Mouse (Mus musculus) heart, adult 18-20 months (tissue): ENCODE results near the gene Tenm4. TPM values are rescaled to one million over a fixed set of nuclear protein-coding genes. Genes with fewer than 3 reads are reported as not detected.

Experiments
- DNase-seq, 2 experiments: peaks; one replicate each; pipeline ENCODE4 v3.0.0; 2021 to 2022; ENCODE audit warnings: mixed read lengths in 1 of 2
- total RNA-seq, 2 experiments: library from RNA; stranded (reverse); gene quantifications; 2 replicates each; pipeline ENCODE4 v1.2.3; 2021

Gene Tenm4
- total RNA-seq, 2 experiments from 2014 or later: 1.2 to 2.2 TPM

DNA sequence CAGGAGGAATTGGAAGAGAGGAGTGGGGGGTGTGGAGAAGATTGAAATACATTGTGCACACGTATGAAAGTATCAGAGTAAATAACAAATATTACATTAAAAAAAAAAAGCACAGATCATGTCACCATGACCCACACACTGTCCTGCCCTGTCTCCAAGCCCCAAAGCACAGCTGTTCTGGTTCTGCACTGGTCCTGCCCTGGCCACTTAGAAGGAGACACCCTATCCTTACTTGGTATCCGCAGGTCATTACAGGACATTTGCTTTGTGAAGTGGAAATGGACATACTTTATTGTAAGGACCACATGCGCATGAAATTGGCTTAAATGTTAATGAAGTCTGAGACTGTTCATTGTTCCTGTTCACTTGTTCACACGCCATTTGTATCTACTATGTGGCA lies 510.8 kb downstream of the Tenm4 start:
- no peak for DNase-seq

DNA sequence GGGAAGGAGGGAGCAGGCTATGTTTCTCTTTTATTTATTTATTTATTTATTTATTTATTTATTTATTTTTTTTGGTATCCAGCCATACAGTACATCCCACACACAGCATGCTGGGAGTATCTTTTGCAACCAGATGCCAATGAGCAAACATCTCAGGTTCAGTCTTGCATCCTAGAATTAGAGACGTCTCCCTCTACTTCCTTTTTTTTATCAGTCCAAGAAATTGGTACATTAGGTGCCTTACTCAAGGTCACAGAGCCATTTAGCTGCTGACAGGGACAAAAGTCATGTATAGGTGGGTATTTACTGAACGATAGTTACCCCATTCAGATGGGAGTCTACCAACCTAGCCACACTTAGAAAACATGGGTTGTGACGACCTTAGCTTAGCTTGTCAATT lies 517.1 kb downstream of the Tenm4 start:
- no peak for DNase-seq

DNA sequence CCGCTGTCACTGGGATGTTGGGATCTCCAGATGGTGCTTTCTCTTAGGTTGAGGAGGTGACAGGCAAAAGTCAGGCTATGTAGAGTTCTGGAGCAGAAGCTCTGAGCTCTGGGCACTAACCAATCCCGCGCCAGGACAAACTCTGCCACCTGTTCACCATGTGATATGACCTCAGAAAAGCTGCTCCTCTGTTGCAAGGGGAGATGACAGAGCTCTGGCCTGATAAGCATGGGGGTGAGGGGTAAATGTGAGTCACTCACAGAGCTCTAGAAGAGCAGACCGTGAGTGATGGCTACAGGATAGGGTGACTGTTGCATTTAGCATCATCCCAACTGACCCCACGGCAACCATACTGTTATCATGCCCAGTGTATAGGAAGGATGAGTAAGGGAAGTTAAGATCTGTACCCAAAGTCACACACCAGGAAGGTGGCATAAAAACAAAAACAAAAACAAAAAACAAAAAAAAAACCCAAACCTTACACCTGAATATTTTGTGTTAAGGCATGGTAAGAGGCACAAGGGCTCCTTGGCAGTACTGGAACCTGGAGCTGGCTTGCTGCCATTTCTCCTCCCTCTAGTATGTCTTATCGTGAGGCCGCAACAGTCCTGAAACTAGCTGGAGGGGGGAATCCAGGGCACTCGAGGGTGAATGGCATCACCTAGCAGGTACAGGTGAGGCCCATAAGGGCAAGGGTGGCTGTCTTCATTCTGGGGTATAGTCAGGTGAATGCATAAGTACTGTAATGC lies 530.2 kb downstream of the Tenm4 start:
- DNase-seq: no peak

DNA sequence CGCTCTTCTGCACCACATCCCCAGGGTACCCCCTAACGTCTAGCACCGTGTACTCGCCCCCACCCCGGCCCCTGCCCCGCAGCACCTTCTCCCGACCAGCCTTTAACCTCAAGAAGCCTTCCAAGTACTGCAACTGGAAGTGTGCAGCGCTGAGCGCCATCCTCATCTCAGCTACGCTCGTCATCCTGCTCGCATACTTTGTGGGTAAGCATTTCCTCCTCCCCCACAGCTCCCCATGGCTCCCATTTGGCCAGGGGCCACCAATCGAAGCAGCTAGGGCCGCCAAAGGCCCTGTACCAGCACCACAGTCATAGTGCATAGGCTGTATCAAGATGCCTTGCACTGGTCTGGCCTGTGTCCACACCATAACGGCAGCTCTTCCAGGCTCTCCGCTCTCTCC lies 532.9 kb downstream of the Tenm4 start:
- DNase-seq: no peak

DNA sequence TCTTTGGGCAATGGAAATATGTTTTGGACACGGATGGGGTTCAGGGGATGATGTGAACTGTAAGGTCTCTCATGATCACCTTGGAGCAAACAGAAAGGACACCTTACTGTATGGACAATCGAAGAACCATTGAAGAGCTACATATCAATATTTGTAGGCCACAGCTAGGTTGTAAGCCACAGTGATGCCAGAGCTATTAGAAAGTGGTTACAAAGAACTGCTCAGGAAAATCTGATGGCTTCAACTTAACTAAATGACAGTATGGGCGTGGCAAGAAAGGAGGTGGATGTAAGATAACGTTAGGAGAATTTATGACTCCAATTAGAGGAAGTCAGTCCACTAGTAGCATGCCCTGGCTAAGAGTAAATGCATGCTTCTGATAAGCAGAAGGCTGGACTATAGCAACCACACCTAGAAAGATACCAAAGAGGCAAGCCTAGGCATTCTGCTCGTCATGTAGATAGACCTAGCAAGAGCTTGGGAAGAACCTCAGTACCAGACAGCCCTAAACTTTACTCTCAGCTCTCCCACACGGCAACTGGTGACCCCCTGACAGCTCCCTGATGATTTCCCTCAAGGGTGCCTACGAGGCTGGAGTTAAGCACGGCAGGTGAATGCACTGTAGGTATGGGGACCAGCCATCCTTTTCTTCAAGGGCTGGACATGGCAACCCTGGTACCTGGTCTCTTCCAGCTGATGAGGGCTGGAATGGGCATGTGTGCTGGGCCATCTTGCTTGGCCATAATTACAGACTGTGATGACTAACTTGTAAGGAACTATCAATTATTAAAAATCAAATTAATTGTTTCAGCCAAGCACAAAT lies 534.5 kb downstream of the Tenm4 start:
- no peak for DNase-seq

DNA sequence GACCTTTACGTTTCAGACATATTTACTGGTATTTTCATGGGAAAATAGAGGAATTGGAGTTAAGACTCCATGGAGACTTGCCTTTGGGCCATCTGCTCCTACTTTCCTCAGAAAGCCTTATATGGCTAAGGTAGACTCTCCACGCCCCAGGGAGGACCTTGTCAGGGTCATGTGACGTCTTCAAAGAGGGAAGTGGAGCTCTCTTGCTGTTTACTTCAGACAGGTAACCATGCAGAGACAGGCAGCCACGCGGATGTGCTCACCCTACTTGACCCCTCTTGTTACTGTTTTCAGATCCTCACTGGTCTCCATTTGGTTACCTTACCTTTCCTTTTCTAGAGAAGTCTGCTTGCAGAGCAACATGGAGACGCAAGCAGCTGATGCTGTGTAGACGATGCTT lies 535.5 kb downstream of the Tenm4 start:
- no peak for DNase-seq

DNA sequence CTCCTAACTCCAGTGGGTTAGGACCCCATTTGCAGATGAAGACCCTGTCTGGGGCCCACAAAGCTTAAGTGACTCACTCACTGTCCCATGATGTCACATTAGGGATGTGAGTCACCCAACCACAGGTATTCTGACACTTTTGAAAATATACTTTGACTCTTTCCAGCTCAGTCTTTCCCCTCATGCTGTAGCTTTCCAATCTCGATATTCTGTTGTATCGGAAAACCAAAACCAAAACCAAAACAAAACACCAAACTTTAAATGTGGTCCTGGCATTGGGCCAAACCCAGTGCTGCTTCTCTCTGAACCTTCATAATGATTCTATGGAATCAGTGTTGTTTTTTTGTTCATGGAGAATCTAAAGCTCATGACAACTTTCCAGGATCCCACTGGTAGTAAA lies 536.1 kb downstream of the Tenm4 start:
- no peak for DNase-seq

DNA sequence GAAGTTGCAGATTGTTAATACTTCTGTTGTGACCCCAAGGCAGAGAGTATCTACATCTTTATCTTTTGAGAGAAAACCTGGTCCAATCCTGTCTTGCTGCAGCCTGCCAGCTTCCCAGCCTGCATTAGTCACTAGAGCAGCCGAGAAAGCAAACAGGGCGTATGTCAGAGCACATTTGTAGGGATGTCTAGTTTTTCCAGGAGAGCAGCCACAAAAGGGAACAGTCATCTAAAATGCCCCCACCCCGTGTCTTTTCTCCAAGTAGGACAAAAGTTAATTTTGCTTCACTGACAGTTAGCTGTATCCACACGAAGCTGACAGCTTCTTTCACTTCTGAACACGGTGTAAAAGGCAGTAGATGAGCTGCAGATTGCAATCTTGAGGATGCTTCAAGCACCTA lies 537.0 kb downstream of the Tenm4 start:
- DNase-seq: no peak

DNA sequence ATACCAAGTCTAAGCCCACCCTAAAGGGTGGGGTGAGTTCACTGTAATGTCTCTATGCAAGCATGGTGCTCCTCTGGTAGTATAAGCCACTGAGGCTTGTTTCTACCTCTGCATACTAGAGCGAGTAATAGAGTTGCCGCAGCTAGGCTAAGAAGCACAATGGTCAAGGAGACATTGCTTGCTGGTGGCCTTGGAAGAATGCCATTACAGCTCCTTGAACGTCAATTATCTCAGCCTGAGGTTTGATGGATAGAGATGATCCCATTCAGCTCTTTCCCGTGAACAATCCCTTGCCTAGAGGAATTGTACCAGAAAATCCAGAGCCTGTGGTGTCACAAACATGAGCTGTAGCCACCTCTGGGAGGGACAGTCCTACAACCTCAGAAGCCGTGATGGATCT lies 537.5 kb downstream of the Tenm4 start:
- DNase-seq: no peak

DNA sequence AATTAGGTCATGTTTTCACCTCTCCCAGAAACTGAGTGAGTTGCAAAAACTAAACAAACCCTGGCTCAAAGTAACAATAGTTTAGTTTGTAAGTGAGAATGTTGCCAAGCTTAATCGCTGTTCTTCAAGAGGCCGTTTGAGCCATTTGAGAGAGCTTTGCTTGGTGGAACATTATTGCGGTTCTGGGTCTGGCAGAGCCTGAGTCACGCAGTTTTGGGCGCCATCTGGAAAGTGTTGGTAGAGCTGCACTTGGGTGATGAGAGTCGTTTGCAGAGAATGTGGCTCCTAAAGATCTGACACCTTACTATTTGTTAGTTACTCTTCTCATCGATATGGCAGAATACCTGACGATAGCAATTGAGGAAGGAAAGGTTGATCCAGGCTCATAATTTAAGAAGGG lies 537.9 kb downstream of the Tenm4 start:
- no peak for DNase-seq

DNA sequence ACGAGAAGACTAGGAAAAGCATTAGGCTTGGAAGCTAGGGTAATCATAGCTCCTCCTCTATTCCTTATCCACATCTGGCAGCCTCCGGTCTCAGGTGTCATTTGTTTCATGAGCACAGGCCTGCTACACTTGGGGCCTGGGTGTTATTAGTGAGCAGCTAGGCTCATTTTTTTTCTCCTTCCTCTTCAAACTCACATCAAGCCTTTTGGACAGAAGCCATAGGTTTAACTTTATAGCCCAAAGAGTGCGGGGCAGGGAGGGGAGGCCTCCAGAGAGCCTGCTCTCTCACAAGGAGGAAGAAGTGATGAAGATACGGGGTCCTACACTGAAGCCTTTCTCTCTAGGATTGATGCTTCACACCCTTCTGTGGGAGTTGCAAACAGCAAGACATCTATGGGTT lies 538.8 kb downstream of the Tenm4 start:
- DNase-seq: no peak

DNA sequence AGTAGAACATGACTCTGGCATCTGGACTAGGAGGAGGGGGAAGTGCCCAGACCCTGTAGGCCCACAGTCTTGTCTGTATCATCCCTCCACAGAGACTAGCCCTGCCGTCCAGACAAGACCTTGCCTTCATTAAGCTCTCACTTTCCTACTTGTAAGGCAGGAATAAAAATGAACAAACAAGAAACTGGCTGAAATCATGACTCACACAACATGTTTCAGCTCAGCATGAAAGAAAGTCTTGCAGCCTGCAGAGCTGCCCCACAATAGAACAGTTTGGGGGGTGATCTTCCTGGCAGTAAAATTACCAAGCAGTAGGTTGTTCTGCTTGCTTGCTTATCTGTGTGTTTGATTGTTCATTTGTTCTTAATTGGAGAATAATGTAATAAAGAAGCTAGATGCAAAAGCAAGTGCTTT lies 539.6 kb downstream of the Tenm4 start:
- no peak for DNase-seq

DNA sequence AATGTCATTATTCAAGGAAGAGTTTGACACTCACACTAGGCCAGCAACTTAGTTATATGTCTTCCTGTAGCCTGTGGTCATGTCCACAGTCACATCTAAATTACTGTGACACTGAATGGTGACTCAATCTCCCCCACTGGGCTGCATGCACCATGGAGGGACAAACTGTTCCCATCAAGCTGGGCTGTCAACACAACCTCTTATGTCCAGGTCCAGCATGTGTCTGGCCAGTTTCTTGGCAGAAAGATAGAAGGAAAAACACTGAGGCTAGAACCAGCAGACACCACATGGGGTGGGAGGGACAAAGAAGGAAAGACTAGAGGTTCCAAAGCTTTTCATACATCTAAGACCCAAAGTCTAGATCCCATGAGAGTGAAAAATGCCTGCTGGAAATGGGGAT lies 541.8 kb downstream of the Tenm4 start:
- peak; percentile 77 to 79 for DNase-seq

DNA sequence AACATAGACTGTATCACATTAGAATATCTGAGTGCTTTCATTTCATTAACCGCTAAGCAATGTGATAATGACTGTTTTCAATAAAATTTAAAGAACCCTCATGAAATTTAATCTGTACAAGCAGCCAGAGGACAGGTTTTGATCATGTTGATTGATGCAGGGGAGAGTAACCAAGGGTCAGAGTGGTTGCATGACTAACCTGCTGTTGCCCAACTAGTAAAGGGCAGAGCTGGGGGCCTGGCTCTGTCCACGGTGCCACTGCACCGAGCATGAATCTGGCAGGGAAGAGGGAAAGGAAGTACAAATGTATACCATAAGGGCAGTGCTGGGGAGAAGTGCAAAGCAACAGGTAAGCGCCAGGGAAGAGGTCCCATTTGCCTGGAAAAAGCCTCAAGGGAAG lies 545.9 kb downstream of the Tenm4 start:
- DNase-seq: no peak

DNA sequence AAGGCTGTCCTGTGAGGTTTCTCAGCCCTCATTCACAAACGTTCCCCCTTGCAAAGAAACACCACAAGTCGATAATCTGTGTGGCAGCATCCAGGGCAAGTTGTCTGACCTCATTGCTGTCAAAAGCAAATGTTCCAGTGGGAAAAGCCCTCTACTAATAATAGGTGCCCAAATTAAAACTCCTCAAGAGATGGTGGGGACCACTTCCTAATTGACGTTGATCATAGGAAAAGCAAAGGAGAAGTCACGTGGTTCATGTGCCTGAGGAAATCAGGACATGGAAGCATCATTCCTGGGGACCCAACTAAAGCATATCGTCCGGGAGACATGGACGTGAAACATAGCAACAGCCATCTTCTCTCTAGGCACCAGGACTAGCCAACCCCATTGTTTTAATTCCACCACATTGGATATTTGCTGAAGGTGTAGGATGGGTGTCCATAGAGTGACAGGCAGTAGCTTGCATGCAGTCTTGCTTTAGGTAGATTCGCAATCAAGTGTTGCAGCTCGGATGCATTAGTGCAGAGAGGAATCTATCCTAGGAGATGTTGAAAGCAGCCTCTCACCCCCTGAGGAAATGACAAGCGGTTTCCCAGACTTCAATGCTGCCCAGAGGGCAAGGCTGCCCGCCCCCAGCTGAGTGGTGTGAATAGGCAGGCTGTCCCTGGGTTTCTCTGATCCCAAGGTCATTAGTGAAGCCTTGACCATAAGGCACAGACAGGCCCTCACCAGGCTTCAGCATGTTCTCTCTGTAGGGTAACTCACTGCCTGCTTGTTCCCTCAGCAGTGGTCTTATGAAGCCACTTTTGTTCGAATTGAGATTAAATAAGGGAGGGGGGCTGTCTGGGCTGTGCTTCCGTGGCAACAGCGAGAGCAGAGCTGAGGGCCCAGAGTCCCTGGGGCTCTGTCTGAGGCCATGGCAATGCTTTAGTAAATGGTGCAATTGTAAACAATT lies 547.4 kb downstream of the Tenm4 start:
- DNase-seq: no peak

DNA sequence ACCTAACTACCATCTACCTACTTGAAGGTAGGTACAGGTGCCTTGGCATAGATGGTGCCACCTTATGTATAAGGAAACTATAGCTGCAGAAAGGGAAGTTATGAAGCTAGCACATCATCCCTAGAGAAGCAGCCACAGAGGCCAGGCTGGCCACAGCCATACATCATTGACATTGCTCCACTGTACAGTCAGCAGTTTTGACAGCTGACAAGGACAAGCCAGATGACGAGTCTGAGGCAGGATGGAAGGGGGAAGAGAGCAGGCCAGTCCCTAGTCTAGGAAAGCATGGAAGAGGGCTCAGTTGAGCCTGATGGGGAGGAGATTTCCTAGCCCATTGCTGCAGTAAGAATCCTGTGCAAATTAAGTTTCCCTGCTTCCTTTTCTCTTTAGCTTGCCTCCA lies 548.9 kb downstream of the Tenm4 start:
- no peak for DNase-seq

DNA sequence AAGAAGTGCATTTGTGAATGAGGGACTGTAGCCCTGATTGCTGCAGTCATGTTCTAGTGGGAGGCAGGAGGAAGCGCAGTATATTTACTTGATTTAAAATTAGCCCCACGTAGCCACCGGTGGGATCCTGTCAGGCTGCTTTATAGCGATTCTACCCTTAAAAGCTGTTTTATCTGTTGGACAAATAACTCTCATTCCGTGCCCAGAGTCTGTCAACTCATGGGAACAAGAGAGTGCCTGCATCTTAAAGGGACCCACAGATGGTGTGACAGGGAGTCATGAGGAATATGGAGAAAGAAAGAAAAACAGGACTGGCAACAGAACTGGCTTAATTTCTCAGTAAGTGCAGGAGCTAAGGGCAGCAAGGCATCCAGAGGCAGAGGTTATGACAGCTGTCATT lies 549.4 kb downstream of the Tenm4 start:
- peak in 1 of 2 experiments; percentile 8 for DNase-seq

DNA sequence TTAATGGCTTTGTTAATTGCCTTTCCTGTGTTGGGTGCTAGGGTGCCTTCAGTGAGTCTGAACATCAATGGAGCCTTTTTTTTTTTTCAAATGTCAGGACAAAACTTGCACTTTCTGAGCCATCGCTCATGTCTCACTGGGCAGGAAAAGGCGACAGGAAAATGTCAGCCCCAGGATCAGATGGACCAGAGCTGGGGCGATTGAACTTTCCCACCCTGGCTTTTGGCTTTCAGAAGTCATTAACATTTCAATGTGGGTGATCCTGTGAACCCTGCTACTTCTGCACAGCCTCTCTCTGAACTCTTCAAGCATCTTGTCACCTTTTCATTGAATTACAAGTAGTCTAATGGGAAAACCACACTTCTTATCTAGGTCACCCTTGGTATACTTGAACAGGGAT lies 551.8 kb downstream of the Tenm4 start:
- no peak for DNase-seq

DNA sequence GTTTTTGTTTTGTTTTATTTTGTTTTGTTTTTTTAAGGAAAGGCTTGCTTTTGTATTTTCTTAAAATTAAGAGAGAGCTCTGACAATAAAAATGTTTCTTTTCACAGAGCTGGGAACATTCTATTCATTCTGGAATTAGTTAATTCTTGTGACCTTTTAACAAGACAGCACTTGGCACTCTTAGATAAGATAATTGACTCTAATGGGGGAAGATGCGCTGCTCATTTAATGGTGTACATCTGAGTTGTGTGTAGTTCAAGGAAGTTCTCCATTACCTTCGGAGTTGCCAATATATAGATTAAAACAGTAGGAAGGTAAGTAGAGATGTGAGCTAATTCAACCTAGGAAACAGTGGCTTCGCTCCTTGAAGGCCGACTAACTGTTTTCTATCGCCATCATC lies 554.6 kb downstream of the Tenm4 start:
- DNase-seq: no peak

DNA sequence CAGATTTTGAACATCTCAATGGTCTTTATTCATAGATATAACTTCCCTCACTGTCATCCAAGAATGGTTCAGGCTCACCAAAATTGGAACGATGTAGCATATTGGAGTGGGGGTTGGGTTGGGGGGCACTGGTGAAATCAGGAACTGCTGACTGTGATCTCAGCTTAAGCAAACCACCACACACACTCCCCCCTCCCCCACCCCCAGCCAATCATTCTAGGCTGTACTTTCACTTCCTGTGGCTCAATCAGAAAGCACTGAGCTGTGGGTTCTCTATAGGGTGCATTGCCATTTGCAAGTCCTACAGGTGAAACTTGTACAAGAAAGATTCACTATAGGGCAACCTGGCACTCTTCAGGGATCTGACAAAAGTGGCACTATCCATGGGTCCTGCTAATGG lies 559.3 kb downstream of the Tenm4 start:
- no peak for DNase-seq

DNA sequence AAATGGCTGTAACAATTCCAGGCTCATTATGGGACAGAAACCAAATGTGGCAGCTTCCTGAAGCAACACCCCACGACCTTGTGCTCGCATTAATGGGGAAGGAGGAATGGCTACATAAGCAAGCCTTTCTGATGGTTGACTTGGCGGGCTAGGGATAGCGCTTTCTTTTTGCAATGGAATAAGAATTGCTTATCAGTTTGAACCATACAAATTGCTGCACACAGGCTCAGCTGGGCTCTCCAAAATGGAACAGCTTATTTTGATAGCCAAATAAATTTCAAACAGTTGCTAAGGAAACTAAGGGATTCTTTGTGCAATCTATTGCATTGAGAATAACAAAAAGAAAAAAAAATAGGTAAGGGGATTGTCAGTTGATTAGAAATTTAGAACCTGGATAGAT lies 560.9 kb downstream of the Tenm4 start:
- no peak for DNase-seq

DNA sequence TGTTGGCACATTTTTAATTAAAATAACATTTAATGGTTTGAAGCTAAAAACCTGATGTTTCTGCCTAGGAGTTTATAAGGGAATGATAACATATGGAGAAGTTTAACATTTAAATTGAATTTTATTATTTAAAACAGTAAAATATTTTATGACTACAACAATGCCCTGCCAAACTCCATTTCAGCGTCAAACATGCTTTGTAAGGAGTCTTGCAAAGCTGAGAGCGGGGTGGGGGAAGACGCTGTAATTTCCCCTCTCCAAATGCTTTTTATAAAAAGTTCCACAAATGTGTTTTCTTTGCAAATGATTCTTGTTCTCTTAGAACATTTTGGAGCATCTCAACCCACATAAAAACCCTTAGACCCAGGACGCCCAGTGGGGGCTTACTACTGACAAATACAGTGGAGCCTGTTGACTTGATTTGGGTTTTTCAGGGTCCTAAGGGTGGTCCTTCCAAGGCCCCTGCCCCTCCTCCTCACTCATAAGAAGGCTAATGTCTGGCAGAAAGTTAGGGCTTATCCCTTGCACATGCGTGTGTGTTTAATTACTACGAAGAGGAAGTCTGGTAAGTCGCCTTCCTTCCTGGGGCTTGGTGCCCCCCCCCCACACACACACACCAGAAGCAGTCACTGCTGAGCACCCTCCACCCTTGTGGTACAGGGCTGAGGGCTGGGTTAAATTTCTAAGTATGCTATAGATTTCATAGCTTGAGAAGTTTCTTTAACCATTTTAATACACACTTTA lies 563.4 kb downstream of the Tenm4 start:
- DNase-seq: no peak
